Mouse (Mus musculus): ENCODE data around the gene Vcam1. TPM values are rescaled to one million over a fixed set of nuclear protein-coding genes. Genes with fewer than 3 reads are reported as not detected.

Gene Vcam1
- total and polyA plus RNA-seq, 3 experiments: 1.8 to 2.2 TPM; not detected in 1

DNA sequence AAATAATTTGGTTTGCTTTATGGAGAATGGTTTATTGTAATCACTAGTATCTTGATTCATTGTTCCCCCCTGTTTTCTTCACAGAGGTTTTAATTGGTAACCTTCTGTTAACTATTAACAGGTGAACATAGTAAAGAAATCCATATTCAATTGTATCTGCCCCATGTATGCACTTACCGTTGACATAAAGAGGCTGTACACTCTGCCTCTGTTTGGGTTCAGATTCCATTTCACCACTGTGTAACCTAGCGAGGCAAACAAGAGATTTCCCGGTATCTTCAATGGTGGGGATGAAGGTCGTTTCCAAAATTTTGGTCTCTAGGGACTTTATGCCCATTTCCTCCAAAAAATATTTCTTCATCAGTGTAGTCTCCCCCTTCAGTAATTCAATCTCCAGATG lies 12.4 kb downstream of the Vcam1 start:
- TF ChIP-seq UBTF (IDR thresholded peaks at IDR 0.05; ENCODE audit: low read depth, low read length): no peak
- no peak for TF ChIP-seq GABPA (IDR thresholded peaks at IDR 0.05; ENCODE audit: insufficient replicate concordance, low read depth, low read length)
- no peak for TF ChIP-seq ZKSCAN1 (IDR thresholded peaks at IDR 0.05; ENCODE audit: borderline replicate concordance, low read depth, low read length)
- TF ChIP-seq ELF1 (IDR thresholded peaks at IDR 0.05; ENCODE audit: low read depth, low read length): no peak
- Histone ChIP-seq H3K4me2 (ENCODE audit: insufficient read depth, low read depth, poor library complexity, severe bottlenecking) (no peak overlapping the region), H3K9me3 (replicated peaks; ENCODE audit: low read length) (no peaks in the 10 kb centered on the region), H3K79me2 (replicated peaks; ENCODE audit: control insufficient read depth, extremely low read depth, insufficient read depth, poor library complexity, severe bottlenecking) (no peaks in the 10 kb centered on the region), H3K9ac (ENCODE audit: insufficient read depth, low read depth) (no peak overlapping the region), H3K27me3 (replicated peaks) (no peaks in the 10 kb centered on the region), H3K27ac (ENCODE audit: insufficient read depth, low read depth) (no peak overlapping the region), H3K36me3 (replicated peaks in 1 of 2; ENCODE audit: control insufficient read depth in 1 of 2, insufficient read depth in 1 of 2, low read length in 1 of 2) (no peaks in the 10 kb centered on the region), H3K4me3 (replicated peaks in 1 of 3; ENCODE audit: low read depth in 2 of 3, low read length in 2 of 3, poor library complexity in 1 of 3) (no peak overlapping the region), H3K4me1 (ENCODE audit: control insufficient read depth in 1 of 2, insufficient read depth in 2 of 2) (no peaks in the 10 kb centered on the region)
- in situ Hi-C loops (cut with MboI; ENCODE audit: low pct_ligation_motif_present, low pct_unique_long_range_greater_than_20kb, low sequenced_read_pairs) (no loop called here), dilution Hi-C loops (cut with MboI; ENCODE audit: extremely low pct_ligation_motif_present, extremely low pct_unique_long_range_greater_than_20kb, low sequenced_read_pairs) (no loop called here)
- DNase-seq (ENCODE audit: extremely low read depth): no peak

DNA sequence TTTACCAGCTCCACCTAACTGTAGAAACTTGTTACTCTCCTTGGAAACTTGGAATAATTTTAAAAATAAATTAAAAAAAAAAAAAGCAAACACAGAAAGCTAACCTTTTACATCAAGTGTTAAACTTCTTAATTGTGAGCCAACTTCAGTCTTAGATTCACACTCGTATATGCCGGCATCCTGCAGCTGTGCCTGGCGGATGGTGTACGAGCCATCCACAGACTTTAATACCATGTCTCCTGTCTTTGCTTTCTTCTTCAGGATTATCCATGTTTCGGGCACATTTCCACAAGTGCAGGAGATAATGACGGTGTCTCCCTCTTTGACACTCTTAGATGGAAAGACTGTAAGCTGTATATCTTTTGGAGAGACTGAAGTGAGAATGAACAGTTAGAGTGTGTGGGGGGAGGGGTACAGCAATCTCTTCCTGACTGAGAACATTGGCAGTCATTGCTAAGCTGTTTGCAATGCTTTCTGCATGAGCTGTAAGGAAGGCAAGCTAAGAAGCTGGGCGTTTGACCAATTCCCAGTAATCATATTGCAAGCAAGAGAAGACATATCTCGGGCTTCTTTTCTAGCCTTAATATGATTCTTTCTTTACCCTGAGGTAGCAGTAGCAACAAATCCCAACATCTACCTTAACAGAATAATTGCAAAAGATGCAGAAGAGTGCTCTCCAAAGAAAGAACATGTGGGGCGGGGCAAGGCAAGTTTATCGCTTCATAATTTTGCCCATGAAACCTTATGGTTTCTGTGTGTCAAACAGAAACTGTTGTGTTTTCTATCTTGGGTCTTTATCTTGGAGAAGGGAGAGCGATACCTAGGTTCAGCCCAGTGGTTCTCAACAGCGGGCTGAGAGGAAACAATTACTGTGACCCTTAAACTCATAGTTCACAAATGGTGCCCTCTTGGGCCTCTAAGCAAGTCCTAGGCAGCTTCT lies 15.0 kb downstream of the Vcam1 start:
- no peaks in the 10 kb centered on the region for H3K4me1 ChIP-seq (ENCODE audit: control insufficient read depth in 1 of 2, insufficient read depth in 2 of 2)
- no peak for TF ChIP-seq KAT2A (IDR thresholded peaks at IDR 0.05; ENCODE audit: insufficient replicate concordance, low read length)
- H3K36me3 ChIP-seq (replicated peaks in 1 of 2; ENCODE audit: control insufficient read depth in 1 of 2, insufficient read depth in 1 of 2, low read length in 1 of 2): no peaks in the 10 kb centered on the region
- H3K4me2 ChIP-seq (ENCODE audit: insufficient read depth, low read depth, poor library complexity, severe bottlenecking): peak overlapping the region; percentile 44; the same call in 1 of the 2 replicates
- no peak overlapping the region for H3K27ac ChIP-seq (ENCODE audit: insufficient read depth, low read depth)
- DNase-seq (ENCODE audit: extremely low read depth): no peak
- H3K9ac ChIP-seq (ENCODE audit: insufficient read depth, low read depth): no peak overlapping the region
- in situ Hi-C loops (cut with MboI; ENCODE audit: low pct_ligation_motif_present, low pct_unique_long_range_greater_than_20kb, low sequenced_read_pairs): no loop called here
- no peaks in the 10 kb centered on the region for H3K79me2 ChIP-seq (replicated peaks; ENCODE audit: control insufficient read depth, extremely low read depth, insufficient read depth, poor library complexity, severe bottlenecking)
- no peaks in the 10 kb centered on the region for H3K9me3 ChIP-seq (replicated peaks; ENCODE audit: low read length)
- dilution Hi-C loops (cut with MboI; ENCODE audit: extremely low pct_ligation_motif_present, extremely low pct_unique_long_range_greater_than_20kb, low sequenced_read_pairs): no loop called here
- no peaks in the 10 kb centered on the region for H3K27me3 ChIP-seq (replicated peaks)
- no peak overlapping the region for H3K4me3 ChIP-seq (replicated peaks in 1 of 3; ENCODE audit: low read depth in 2 of 3, low read length in 2 of 3, poor library complexity in 1 of 3)

GRCm38 (mm10) chr3:116113443-116114241 lies 15.8 kb downstream of the Vcam1 start:
- no peaks in the 10 kb centered on the region for H3K27me3 ChIP-seq (replicated peaks)
- no peaks in the 10 kb centered on the region for H3K4me1 ChIP-seq (ENCODE audit: control insufficient read depth in 1 of 2, insufficient read depth in 2 of 2)
- H3K36me3 ChIP-seq (replicated peaks in 1 of 2; ENCODE audit: control insufficient read depth in 1 of 2, insufficient read depth in 1 of 2, low read length in 1 of 2): no peaks in the 10 kb centered on the region
- no peaks in the 10 kb centered on the region for H3K9me3 ChIP-seq (replicated peaks; ENCODE audit: low read length)
- H3K9ac ChIP-seq (ENCODE audit: insufficient read depth, low read depth): no peak overlapping the region
- no peak overlapping the region for H3K4me3 ChIP-seq (replicated peaks in 1 of 3; ENCODE audit: low read depth in 2 of 3, low read length in 2 of 3, poor library complexity in 1 of 3)
- dilution Hi-C loops (cut with MboI; ENCODE audit: extremely low pct_ligation_motif_present, extremely low pct_unique_long_range_greater_than_20kb, low sequenced_read_pairs): no loop called here
- no peak for TF ChIP-seq USF1 (IDR thresholded peaks at IDR 0.05; ENCODE audit: low read depth, low read length)
- no peak for DNase-seq (ENCODE audit: extremely low read depth)
- no peak overlapping the region for H3K4me2 ChIP-seq (ENCODE audit: insufficient read depth, low read depth, poor library complexity, severe bottlenecking)
- in situ Hi-C loops (cut with MboI; ENCODE audit: low pct_ligation_motif_present, low pct_unique_long_range_greater_than_20kb, low sequenced_read_pairs): no loop called here
- no peaks in the 10 kb centered on the region for H3K79me2 ChIP-seq (replicated peaks; ENCODE audit: control insufficient read depth, extremely low read depth, insufficient read depth, poor library complexity, severe bottlenecking)
- no peak overlapping the region for H3K27ac ChIP-seq (ENCODE audit: insufficient read depth, low read depth)
